Mouse (Mus musculus) spleen, postnatal 10 days (tissue): ENCODE measurements around the gene Dnajb5.

Source experiments
- DNase-seq, 2 experiments: peaks; one replicate each; pipeline ENCODE4 v3.0.0; 2021 to 2022; ENCODE audit warnings: low spot score in 2 of 2

Gene Dnajb5

GRCm38 (mm10) chr4:42949676-42950051, at the start of gene Dnajb5:
Dnajb5 (plus strand) TSS chr4:42949814.
- DNase-seq = peak; percentile 90 to 91

GRCm38 (mm10) chr4:42900878-42901277, 48.7 kb upstream of the Dnajb5 start:
- DNase-seq = no peak

DNA sequence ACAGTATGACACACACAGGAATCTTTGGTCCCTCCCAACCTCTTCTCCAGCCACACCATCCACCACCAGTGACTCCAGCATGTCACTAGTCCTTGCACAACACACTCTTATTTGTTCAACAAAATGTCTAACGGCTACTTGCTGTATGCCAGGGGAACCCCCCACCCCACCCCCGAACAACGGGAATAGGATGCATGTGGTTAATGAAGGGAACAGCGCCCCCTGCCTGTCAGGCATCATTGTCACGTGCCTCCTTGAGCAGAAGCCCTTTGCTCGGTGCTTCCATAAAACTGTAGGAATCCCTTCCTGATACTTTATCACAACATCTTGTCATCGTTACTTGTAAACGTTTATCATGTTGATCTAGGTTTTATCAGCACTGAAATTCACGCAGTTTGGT, 47.4 kb upstream of the Dnajb5 start:
- peak in 1 of 2 experiments; percentile 75 for DNase-seq

DNA sequence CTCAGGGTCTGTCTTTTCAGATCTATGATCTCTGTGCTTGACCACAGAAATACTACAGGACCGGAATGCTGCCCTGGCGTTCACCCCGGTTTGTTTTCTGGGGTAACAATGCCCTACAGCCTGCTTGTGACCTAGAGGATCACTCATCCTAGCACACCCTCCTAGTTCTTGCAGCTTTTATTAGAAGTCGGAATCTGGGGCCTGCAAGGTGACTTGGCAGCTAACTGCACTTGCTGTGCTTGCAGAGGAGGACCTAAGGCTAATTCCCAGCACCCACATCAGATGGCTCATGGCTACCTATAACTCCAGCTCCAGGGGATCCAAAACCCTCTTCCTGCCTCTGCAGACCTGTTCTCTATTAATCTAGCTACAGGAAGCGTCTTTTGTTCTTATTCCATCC, 46.9 kb upstream of the Dnajb5 start:
- no peak for DNase-seq

DNA sequence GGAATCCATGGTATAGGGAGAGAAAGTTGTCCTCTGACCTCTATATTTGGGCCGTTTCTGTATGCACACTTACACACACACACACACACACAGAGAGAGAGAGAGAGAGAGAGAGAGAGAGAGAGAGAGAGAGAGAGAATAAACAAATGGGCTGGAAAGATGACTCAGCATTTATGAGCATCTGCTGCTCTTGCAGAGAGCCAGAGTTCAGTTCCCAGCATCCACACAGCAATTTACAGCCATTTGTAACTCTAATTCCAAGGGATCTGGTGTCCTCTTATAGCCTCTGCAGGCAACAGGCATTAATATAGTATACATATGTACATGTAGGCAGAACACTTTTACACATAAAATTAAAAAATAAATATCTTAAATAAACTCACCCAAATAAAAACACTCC, 45.7 kb upstream of the Dnajb5 start:
- DNase-seq = no peak

- no peak for DNase-seq
Measured at GRCm38 (mm10) chr4:42904523-42904922, 45.1 kb upstream of the Dnajb5 start.

DNA sequence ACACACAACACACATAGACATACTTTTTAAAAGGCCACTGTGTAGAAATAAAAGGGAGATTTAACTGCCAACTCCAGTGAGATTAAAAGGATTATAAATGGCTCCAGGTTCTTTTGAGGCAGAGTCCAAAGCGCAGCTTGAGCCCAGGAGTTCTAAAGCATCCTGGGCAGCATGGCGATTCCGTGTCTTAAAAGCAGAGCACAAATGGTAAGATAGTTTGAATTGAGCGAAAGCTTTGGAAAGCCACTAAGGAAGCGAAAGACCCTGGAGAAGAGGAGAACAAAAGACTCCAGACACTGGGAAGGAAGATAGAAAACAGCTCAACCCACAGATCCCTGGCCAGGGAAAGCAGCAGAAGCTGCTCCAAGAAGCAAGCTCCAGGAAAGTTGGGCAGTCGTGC, 44.6 kb upstream of the Dnajb5 start:
- DNase-seq = no peak

DNA sequence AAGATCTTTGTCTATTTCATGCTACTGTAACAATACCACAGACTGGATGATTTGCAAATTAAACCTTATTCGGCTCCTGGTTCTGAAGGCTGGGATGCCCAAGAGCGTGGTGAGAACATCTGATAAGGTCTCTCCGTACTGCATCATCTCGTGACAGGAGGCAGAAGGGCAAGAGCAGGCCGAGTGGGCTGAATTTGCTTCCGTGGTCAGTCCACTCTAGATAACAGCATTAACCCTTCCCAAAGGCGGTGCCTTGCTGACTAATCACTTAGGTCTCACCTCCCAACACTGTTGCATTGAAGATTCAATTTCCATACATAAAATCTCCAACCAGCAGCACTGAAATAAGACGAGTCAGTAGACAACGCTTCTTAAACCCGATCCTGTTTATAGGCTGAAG, 36.2 kb upstream of the Dnajb5 start:
- no peak for DNase-seq

DNA sequence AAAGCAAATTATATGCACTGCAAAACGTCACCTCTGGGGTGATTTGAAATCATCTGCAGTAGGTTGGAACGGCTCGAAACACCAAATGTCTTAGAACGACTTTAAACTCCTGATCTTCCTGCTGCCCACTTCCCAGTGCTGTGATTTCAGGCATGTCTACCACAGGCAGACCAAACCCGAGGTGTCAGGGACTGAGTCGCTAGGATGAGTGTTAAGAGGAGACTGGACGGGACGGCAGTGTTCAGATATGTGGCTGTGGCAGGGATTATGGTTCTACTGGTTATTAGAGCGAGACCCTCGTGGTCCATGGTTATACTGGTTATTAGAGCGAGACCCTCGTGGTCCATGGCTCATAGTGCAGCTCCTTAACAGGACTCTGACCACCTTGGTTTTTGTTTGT, 34.3 kb upstream of the Dnajb5 start:
- no peak for DNase-seq

DNA sequence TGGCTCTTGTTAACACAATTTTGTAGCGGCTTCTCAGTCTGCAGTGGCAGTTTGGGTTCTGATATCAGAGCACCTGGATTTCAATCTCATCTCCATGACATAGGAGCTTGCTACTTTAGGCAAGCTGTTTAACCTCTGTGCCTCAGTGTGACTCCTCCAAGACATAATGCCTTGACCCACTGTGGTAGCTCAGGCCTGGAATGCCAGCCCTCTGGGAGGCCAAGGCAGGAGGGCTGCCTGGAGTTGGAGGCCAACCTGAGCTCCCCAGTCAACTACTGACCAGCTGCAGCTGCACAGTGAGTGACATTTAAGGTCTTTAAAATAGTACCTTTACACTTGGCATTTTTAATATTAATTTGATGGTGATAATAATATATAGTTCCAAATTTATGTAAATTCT, 33.6 kb upstream of the Dnajb5 start:
- no peak for DNase-seq

GRCm38 (mm10) chr4:42916617-42917401, 32.8 kb upstream of the Dnajb5 start, which contains the start of gene Phf24:
Phf24 (plus strand) TSS chr4:42916660.
- no peak for DNase-seq

DNA sequence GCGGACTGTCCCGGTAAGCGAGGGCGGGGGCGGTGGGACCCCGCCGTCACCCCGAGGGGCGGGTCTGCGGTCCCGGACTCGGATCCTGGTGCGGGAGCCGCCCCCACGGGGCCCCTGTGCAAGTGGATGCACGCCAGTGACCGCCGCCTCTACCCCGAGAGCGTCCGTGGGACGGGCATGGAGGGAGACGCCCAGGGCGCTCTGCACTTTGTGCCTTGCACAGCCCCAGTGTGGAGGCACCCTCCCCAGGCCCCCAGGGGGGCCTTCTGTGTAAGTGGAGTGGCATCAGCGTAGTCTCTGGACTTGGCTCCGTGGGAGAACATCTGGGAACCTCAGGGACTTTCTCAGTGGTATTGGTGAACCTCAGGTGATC, 32.2 kb upstream of the Dnajb5 start:
- DNase-seq = no peak

DNA sequence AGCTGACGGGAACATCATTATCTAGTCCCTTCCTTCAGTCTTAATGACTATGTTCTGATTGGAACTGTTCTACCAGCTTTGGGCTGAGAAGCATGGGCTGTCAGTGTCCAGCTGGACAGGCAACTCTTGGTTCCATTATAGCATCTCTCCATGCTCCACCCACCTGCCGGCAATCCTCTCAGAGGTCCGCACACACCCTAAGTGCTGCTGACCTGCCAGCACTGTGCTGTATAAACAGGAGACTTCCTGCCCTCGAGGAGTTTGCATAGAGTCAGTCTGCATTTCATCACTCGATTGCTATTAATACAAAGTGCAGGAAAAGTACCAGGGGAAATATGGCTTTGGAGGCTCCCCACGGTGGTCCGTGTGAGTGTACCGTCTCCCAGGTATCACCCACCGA, 28.9 kb upstream of the Dnajb5 start:
- no peak for DNase-seq

GRCm38 (mm10) chr4:42921536-42921935, 28.1 kb upstream of the Dnajb5 start:
- DNase-seq = no peak

DNA sequence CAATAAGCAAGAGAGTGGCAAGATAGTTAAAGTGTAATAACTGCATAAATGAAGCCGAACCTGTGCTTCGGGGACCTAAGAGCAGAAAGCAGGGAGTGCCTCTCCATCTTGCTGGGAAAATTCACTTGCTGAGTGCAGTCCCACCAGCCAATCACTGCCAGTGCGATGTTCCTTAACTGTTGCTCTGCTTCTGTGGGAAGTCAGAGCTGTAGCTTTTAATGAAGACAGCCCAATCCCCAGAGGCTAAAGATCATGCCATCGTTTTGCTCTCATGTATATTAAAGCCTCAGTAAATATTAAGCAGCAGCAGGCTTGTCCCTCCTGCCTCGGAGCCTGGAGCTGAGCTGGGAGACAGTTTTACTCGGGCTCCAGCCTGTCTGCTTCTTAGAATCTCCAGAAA, 27.6 kb upstream of the Dnajb5 start:
- no peak for DNase-seq

DNA sequence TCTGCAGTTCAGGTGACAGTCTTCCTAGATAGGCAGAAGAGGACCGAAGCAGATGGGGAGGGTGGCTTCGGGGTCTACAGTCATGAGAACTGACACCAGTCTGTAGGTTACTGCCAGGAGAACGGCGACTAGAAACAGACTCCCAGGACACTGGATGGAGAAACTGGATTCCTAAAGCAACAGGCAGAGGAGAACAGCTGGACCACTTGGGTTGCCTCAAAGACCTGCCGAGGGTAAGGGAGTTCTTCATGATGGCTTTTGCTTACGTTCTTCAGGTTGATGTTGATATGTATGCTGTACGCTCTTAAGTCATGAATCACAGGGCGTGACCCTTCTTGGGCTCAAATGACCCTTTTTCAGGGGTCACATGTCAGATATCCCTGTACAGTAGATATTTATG, 27.2 kb upstream of the Dnajb5 start:
- DNase-seq = no peak

- DNase-seq = no peak
Measured at GRCm38 (mm10) chr4:42924095-42924710, 25.4 kb upstream of the Dnajb5 start.

- no peak for DNase-seq
Measured at GRCm38 (mm10) chr4:42928209-42928608, 21.4 kb upstream of the Dnajb5 start.

- DNase-seq = no peak
Measured at GRCm38 (mm10) chr4:42928952-42929351, 20.7 kb upstream of the Dnajb5 start.

GRCm38 (mm10) chr4:42932229-42932969, 17.2 kb upstream of the Dnajb5 start:
- DNase-seq = peak in 1 of 2 experiments; percentile 3

- peak in 1 of 2 experiments; percentile 47 for DNase-seq
Measured at GRCm38 (mm10) chr4:42933630-42934029, 16.0 kb upstream of the Dnajb5 start.

DNA sequence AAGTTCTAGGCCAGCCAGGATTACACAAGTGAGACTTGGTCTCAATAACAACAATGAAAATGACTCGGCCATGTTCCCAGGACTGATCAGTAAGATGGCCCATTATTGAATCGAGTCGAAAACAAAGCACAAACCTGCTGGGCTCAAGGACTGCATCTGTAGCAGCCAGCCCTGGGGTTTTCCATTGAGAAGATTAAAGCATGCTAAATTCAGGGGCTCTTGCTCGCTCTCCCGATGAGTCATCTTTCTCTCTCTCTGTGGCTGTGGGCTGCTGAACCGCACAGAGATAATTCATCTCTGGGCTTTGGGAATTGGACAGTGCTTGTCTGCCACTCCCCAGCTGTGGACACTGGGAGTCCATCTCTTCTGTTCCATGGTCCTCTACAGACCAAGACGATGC, 8.2 kb upstream of the Dnajb5 start:
- no peak for DNase-seq

DNA sequence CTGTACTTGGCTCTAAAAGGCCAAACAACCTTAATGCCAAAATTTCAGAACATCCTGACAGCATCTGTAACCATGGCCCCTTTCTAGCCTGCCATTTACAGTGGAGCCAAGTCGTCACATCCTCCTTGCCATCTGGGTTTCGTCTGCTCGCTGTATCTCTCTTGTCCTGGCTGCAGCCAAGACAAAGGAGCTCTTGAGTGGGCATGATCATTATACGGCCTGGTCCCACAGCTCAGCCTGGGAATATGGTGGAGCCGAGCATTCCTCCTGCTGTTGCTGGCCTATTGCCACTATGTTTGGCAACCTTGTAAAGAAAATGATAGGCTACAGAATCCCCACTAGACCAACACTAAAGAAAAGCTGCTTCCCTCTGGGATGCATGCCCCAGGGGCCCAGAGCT, 6.3 kb upstream of the Dnajb5 start:
- no peak for DNase-seq
